Comparison of ENCODE assay signal across 26 mouse cellular contexts in genomic region chr1:36590664-36591063, GRCm38 (mm10). TPM values are rescaled to one million over a fixed set of nuclear protein-coding genes. Genes with fewer than 3 reads are reported as not detected.
DNase-seq lines count a peak whose midpoint lies in the region; ATAC-seq and TF ChIP-seq lines count a peak whose summit lies in the region.
"Had no signal": no experiment of that assay in that cellular context is flagged by ENCODE, and none has a peak within 500 bp of the region (broad histone marks: within the 10 kb centered on the region; RNA-seq: fewer than 3 reads in every experiment).

No protein-coding gene starts in this region.

- intact Hi-C loops in gastrocnemius, adult 2 months (cut with DNase I): no loop called here
- intact Hi-C loops in gastrocnemius, postnatal 14 days (cut with DNase I; ENCODE audit: low total_unique reads): no loop called here

- no peaks in the 10 kb centered on the region for H3K27me3 ChIP-seq in kidney, embryonic 16.5 days (ENCODE audit: insufficient read depth, low read length)
- H3K27me3 ChIP-seq in limb, embryonic 10.5 days (ENCODE audit: low read depth, poor library complexity, severe bottlenecking): no peaks in the 10 kb centered on the region
- H3K27me3 ChIP-seq: heart, embryonic 13.5 days; Patski had no signal

- DNase-seq in gastrocnemius, adult 2 months: no peak
- DNase-seq in gastrocnemius, postnatal 14 days: no peak
- no peak for DNase-seq in kidney, adult 9 months
- peak; percentile 19 for DNase-seq in brain, embryonic 14.5 days (ENCODE audit: low read depth)
- DNase-seq in limb, embryonic 10.5 days (ENCODE audit: low spot score): no peak
- no peak for DNase-seq in adrenal gland, adult 8-10 months
- DNase-seq in frontal cortex, postnatal 10 days (ENCODE audit: low spot score in 2 of 2): no peak
- DNase-seq: adrenal gland, postnatal 14 days; cerebellum, adult 11 months; cerebellum, postnatal 36 days; heart, postnatal 4 days; lung, postnatal 14 days; right cerebral cortex, postnatal 25 days; thymus, adult 18-20 months had no signal

- no peaks in the 10 kb centered on the region for H3K36me3 ChIP-seq in kidney, embryonic 16.5 days (ENCODE audit: insufficient read depth, low read length)
- H3K36me3 ChIP-seq in limb, embryonic 10.5 days: no peaks in the 10 kb centered on the region
- H3K36me3 ChIP-seq: forebrain, embryonic 12.5 days; heart, embryonic 13.5 days had no signal

- no peak overlapping the region for H3K4me3 ChIP-seq in gastrocnemius, adult 2 months
- H3K4me3 ChIP-seq in kidney, embryonic 16.5 days (ENCODE audit: low read length): no peak overlapping the region
- H3K4me3 ChIP-seq in limb, embryonic 10.5 days: no peak overlapping the region
- H3K4me3 ChIP-seq: forebrain, embryonic 12.5 days; heart, embryonic 13.5 days had no signal

- no peak for ATAC-seq in kidney, embryonic 16.5 days (ENCODE audit: low FRiP score, low TSS enrichment)
- ATAC-seq: activated CD4-positive, CD25-positive, alpha-beta regulatory T cell, adult 4 months; CD4-positive, CD25-positive, alpha-beta regulatory T cell, adult 4 months; Patski had no signal

- WGBS in kidney, embryonic 16.5 days: 63% methylated on average over 9 of the region's 9 CpGs
- WGBS in limb, embryonic 10.5 days: 80% methylated on average over 9 of the region's 9 CpGs

- no peak overlapping the region; the same call in 1 of the 2 replicates for H3K9ac ChIP-seq in kidney, embryonic 16.5 days (replicated peaks; ENCODE audit: low read length)
- H3K9ac ChIP-seq: forebrain, embryonic 12.5 days; heart, embryonic 13.5 days; liver, embryonic 14.5 days had no signal

- H3K9me3 ChIP-seq in kidney, embryonic 16.5 days (ENCODE audit: low read length): no peaks in the 10 kb centered on the region
- H3K9me3 ChIP-seq in limb, embryonic 10.5 days (replicated peaks): no peaks in the 10 kb centered on the region
- H3K9me3 ChIP-seq: forebrain, embryonic 12.5 days; heart, embryonic 13.5 days had no signal

- TF ChIP-seq POLR2A in brain, embryonic 14.5 days (IDR thresholded peaks at IDR 0.05; ENCODE audit: borderline replicate concordance, extremely low read depth, insufficient read depth, insufficient read length, poor library complexity, severe bottlenecking): no peak

- TF ChIP-seq CTCF in gastrocnemius, adult 2 months (IDR thresholded peaks at IDR 0.05): no peak
- TF ChIP-seq CTCF in brain, embryonic 14.5 days (IDR thresholded peaks at IDR 0.05; ENCODE audit: borderline replicate concordance, extremely low read depth, insufficient read depth, insufficient read length): no peak

- H3K4me1 ChIP-seq in kidney, embryonic 16.5 days (ENCODE audit: insufficient read depth, low read length): peaks cover 34% of the 10 kb centered on the region
- peaks cover 70% of the 10 kb centered on the region for H3K4me1 ChIP-seq in limb, embryonic 10.5 days

- peak overlapping the region; percentile 86 for H3K27ac ChIP-seq in gastrocnemius, adult 2 months
- H3K27ac ChIP-seq in kidney, embryonic 16.5 days (ENCODE audit: low read length): 0 out of 2 replicates have a peak overlapping the region, but pooled peaks have one; percentile 8
- H3K27ac ChIP-seq in limb, embryonic 10.5 days: peak overlapping the region; percentile 92
- H3K27ac ChIP-seq: forebrain, embryonic 12.5 days; heart, embryonic 13.5 days; kidney, postnatal 0 days; liver, embryonic 14.5 days had no signal

- H3K4me2 ChIP-seq in kidney, embryonic 16.5 days (replicated peaks; ENCODE audit: low read depth, low read length): no peak overlapping the region
- H3K4me2 ChIP-seq: forebrain, embryonic 12.5 days; heart, embryonic 13.5 days had no signal

RNA-seq across cellular contexts. Expression of gene Sema4c, which starts 32.5 kb away (rescaled TPM):
- 10 to 100 TPM in 1 of 2 experiments, 1 to 10 TPM in 1; 6.8 to 10.0 TPM for total RNA-seq in gastrocnemius, adult 2 months (2021)
- total RNA-seq in gastrocnemius, postnatal 14 days (2021): 10 to 100 TPM; 12.1 to 13.1 TPM
- 21.4 and 21.9 TPM in 2 replicates for polyA plus RNA-seq in kidney, embryonic 16.5 days (2015; fragmentation: Nextera tagmentation; extraction: Ambion mirVana)
- 64.2 and 66.1 TPM in 2 replicates for polyA plus RNA-seq in brain, embryonic 14.5 days (2012; rRNA removed)
- polyA plus RNA-seq in limb, embryonic 10.5 days (2016; fragmentation: Nextera tagmentation; extraction: Ambion mirVana): 28.5 and 34.2 TPM in 2 replicates
- total RNA-seq in adrenal gland, adult 8-10 months (2022): 10 to 100 TPM; 16.6 to 28.0 (median 23.4) TPM
- total RNA-seq: neutrophil, adult 5-6 weeks had no signal

RNA-seq across cellular contexts. Expression of gene Ankrd39, which starts 43.4 kb away (rescaled TPM):
- 1 to 10 TPM; 7.2 to 9.3 TPM for total RNA-seq in gastrocnemius, adult 2 months (2021)
- total RNA-seq in gastrocnemius, postnatal 14 days (2021): 1 to 10 TPM; 5.7 to 9.6 TPM
- 29.2 and 30.0 TPM in 2 replicates for polyA plus RNA-seq in kidney, embryonic 16.5 days (2015; fragmentation: Nextera tagmentation; extraction: Ambion mirVana)
- 20.7 and 24.1 TPM in 2 replicates for polyA plus RNA-seq in brain, embryonic 14.5 days (2012; rRNA removed)
- 19.5 and 20.3 TPM in 2 replicates for polyA plus RNA-seq in limb, embryonic 10.5 days (2016; fragmentation: Nextera tagmentation; extraction: Ambion mirVana)
- 10 to 100 TPM; 15.4 to 26.8 (median 18.7) TPM for total RNA-seq in adrenal gland, adult 8-10 months (2022)

RNA-seq across cellular contexts. Expression of gene Gm42417, which starts 51.4 kb away (rescaled TPM):
- total RNA-seq in gastrocnemius, adult 2 months (2021): 1,000 to 10,000 TPM in 1 of 2 experiments, 100 to 1,000 TPM in 1; 819 to 1,877 TPM
- total RNA-seq in gastrocnemius, postnatal 14 days (2021): 100 to 1,000 TPM; 440 to 562 TPM
- 0.30 and 1.5 TPM in 2 replicates for polyA plus RNA-seq in kidney, embryonic 16.5 days (2015; fragmentation: Nextera tagmentation; extraction: Ambion mirVana)
- polyA plus RNA-seq in brain, embryonic 14.5 days (2012; rRNA removed): 0.07 and 0.08 TPM in 2 replicates
- polyA plus RNA-seq in limb, embryonic 10.5 days (2016; fragmentation: Nextera tagmentation; extraction: Ambion mirVana): 0.39 TPM in 1 of 2 replicates, not detected in the other
- not detected for total RNA-seq in adrenal gland, adult 8-10 months (2022)
- total RNA-seq: ES-E14; layer of hippocampus, postnatal 14 days; midbrain, postnatal 0 days; neutrophil, adult 5-6 weeks had no signal
- polyA plus RNA-seq: heart, embryonic 13.5 days; kidney, postnatal 0 days; liver, embryonic 14.5 days had no signal

RNA-seq across cellular contexts. Expression of gene Ankrd23, which starts 54.0 kb away (rescaled TPM):
- total RNA-seq in gastrocnemius, adult 2 months (2021): 1,000 to 10,000 TPM; 1,971 to 4,216 TPM
- total RNA-seq in gastrocnemius, postnatal 14 days (2021): 1,000 to 10,000 TPM; 1,005 to 1,120 TPM
- 15.2 and 21.7 TPM in 2 replicates for polyA plus RNA-seq in kidney, embryonic 16.5 days (2015; fragmentation: Nextera tagmentation; extraction: Ambion mirVana)
- 18.1 and 19.8 TPM in 2 replicates for polyA plus RNA-seq in brain, embryonic 14.5 days (2012; rRNA removed)
- 14.3 and 16.8 TPM in 2 replicates for polyA plus RNA-seq in limb, embryonic 10.5 days (2016; fragmentation: Nextera tagmentation; extraction: Ambion mirVana)
- total RNA-seq in adrenal gland, adult 8-10 months (2022): 10 to 100 TPM in 2 of 4 experiments, 1 to 10 TPM in 2; 6.8 to 18.1 (median 11.3) TPM

Comparison
In these comparisons a context has a peak if more than half of its experiments do, and no peak if none do; other contexts are left out.
1. H3K27ac ChIP-seq: peak in every context shown above with its lines; median percentile 92 in limb, embryonic 10.5 days; 86 in gastrocnemius, adult 2 months; 8 in kidney, embryonic 16.5 days.
2. RNA of gene Gm42417, which starts 51.4 kb away (total RNA-seq): 819 to 1,877 TPM in gastrocnemius, adult 2 months and 440 to 562 TPM in gastrocnemius, postnatal 14 days; not detected in adrenal gland, adult 8-10 months; every median in the first group is over 100 times any median in the second.